Mouse (Mus musculus) stomach, postnatal 0 days (tissue): ENCODE measurements around the gene Kirrel3.

Source experiments
- CTCF ChIP-seq: IDR thresholded peaks from 2 replicates; pipeline ENCODE4 v1.5.1; 2016; ENCODE audit warnings: antibody characterized with exemption, low read depth, mild to moderate bottlenecking, moderate library complexity
- EP300 ChIP-seq: optimal IDR thresholded peaks from 2 replicates; pipeline ENCODE3; 2016; ENCODE audit warnings: antibody characterized with exemption

- TF ChIP-seq EP300 (no peak), CTCF (no peak)
Observed at GRCm38 (mm10) chr9:34448467-34448866, 37.2 kb upstream of the Kirrel3 start.
